18 mouse cellular contexts compared by ENCODE assay signal in the genomic region with DNA sequence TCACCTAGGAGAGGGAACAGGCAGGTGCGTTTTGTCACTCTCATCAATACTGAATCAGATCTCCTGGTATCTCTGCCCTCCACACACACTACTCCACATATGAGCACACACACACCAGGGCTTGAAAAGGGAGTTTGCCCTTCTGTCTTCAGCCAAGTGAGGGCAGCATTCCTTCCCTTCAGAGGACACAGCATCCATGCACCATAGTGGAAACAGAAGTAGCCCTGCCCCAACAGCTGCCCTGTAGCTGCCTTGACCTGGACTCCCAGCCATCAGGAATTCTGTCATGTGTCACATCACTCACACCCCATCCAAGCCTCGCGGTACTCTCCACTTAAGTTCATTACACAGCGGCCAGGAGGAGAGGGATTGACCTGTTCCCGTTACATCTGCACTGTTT. TPM values are rescaled to one million over a fixed set of nuclear protein-coding genes. Genes with fewer than 3 reads are reported as not detected.
DNase-seq lines count a peak whose midpoint lies in the region; ATAC-seq and TF ChIP-seq lines count a peak whose summit lies in the region.
"Had no signal": no experiment of that assay in that cellular context is flagged by ENCODE, and none has a peak within 500 bp of the region (broad histone marks: within the 10 kb centered on the region; RNA-seq: fewer than 3 reads in every experiment).

No protein-coding gene starts in this region.

- peak; percentile 44 for DNase-seq in adrenal gland, adult 2 months
- DNase-seq in adrenal gland, postnatal 10 days, result no peak
- peak; percentile 25 for DNase-seq in hindbrain, embryonic 10.5 days (ENCODE audit: low spot score)
- DNase-seq in midbrain, embryonic 10.5 days (ENCODE audit: low spot score), result no peak
- no peak for DNase-seq in midbrain, postnatal 0 days (ENCODE audit: low spot score)
- DNase-seq in right cerebral cortex, postnatal 10 days (ENCODE audit: low spot score in 2 of 2), result no peak
- DNase-seq: cerebellum, adult 2 months; kidney, adult 9 months; layer of hippocampus, adult 9-11 months had no signal

- 74% methylated on average over 5 of the region's 5 CpGs for WGBS in hindbrain, embryonic 10.5 days
- 85% methylated on average over 5 of the region's 5 CpGs for WGBS in hindbrain, embryonic 13.5 days
- 85% methylated on average over 5 of the region's 5 CpGs for WGBS in midbrain, embryonic 10.5 days
- WGBS in midbrain, postnatal 0 days, result 90% methylated on average over 5 of the region's 5 CpGs
- WGBS in small intestine, adult 2 months, result 92% methylated on average over 5 of the region's 5 CpGs

- no peak for ATAC-seq in hindbrain, embryonic 13.5 days (ENCODE audit: low FRiP score)
- ATAC-seq in midbrain, postnatal 0 days (ENCODE audit: low FRiP score), result no peak
- ATAC-seq: midbrain, embryonic 15.5 days had no signal

- no peak overlapping the region for H3K4me3 ChIP-seq in hindbrain, embryonic 10.5 days
- H3K4me3 ChIP-seq in hindbrain, embryonic 13.5 days, result no peak overlapping the region
- H3K4me3 ChIP-seq in midbrain, embryonic 10.5 days, result no peak overlapping the region
- H3K4me3 ChIP-seq in midbrain, postnatal 0 days (ENCODE audit: low read depth, low read length), result no peak overlapping the region
- no peak overlapping the region for H3K4me3 ChIP-seq in small intestine, adult 2 months (ENCODE audit: low read depth, low read length)
- H3K4me3 ChIP-seq: hindbrain, embryonic 12.5 days; midbrain, embryonic 15.5 days had no signal

- H3K27ac ChIP-seq in hindbrain, embryonic 10.5 days, result peak overlapping the region; percentile 59
- H3K27ac ChIP-seq in hindbrain, embryonic 13.5 days, result no peak overlapping the region
- peak overlapping the region; percentile 2; the same call in 1 of the 2 replicates for H3K27ac ChIP-seq in midbrain, embryonic 10.5 days (replicated peaks)
- H3K27ac ChIP-seq in midbrain, postnatal 0 days (ENCODE audit: low read depth, low read length), result no peak overlapping the region
- no peak overlapping the region for H3K27ac ChIP-seq in small intestine, adult 2 months (ENCODE audit: insufficient read depth, low read depth, low read length)
- H3K27ac ChIP-seq: hindbrain, embryonic 12.5 days; liver, embryonic 14.5 days; macrophage; midbrain, embryonic 15.5 days had no signal

- H3K4me2 ChIP-seq in hindbrain, embryonic 13.5 days, result no peak overlapping the region
- no peak overlapping the region for H3K4me2 ChIP-seq in midbrain, postnatal 0 days (ENCODE audit: low read depth, low read length, poor library complexity, severe bottlenecking)
- H3K4me2 ChIP-seq: hindbrain, embryonic 12.5 days; midbrain, embryonic 15.5 days had no signal

- no peak for TF ChIP-seq CTCF in midbrain, postnatal 0 days (IDR thresholded peaks at IDR 0.05)
- peak; percentile 37; the same call in 1 of the 2 replicates for TF ChIP-seq CTCF in small intestine, adult 2 months (IDR thresholded peaks at IDR 0.05; ENCODE audit: extremely low read depth, insufficient read length, insufficient replicate concordance, low read depth, low read length)

- H3K9ac ChIP-seq in hindbrain, embryonic 13.5 days, result no peak overlapping the region
- H3K9ac ChIP-seq in midbrain, postnatal 0 days (replicated peaks; ENCODE audit: low read length, poor library complexity, severe bottlenecking), result no peak overlapping the region
- H3K9ac ChIP-seq: hindbrain, embryonic 12.5 days; liver, embryonic 14.5 days; midbrain, embryonic 15.5 days had no signal

- H3K4me1 ChIP-seq in hindbrain, embryonic 10.5 days (replicated peaks), result peaks cover 38% of the 10 kb centered on the region
- H3K4me1 ChIP-seq in hindbrain, embryonic 13.5 days (replicated peaks), result peaks cover 20% of the 10 kb centered on the region
- peaks cover 34% of the 10 kb centered on the region for H3K4me1 ChIP-seq in midbrain, embryonic 10.5 days
- no peaks in the 10 kb centered on the region; the same call in 1 of the 2 replicates for H3K4me1 ChIP-seq in midbrain, postnatal 0 days (ENCODE audit: insufficient read depth, low read length)
- H3K4me1 ChIP-seq in small intestine, adult 2 months (ENCODE audit: control insufficient read depth, insufficient read depth, insufficient read length, low read length), result peaks cover 6% of the 10 kb centered on the region

- H3K27me3 ChIP-seq in hindbrain, embryonic 10.5 days (ENCODE audit: insufficient read depth, poor library complexity, severe bottlenecking), result no peaks in the 10 kb centered on the region
- no peaks in the 10 kb centered on the region for H3K27me3 ChIP-seq in hindbrain, embryonic 13.5 days
- no peaks in the 10 kb centered on the region for H3K27me3 ChIP-seq in midbrain, embryonic 10.5 days (ENCODE audit: low read depth, poor library complexity, severe bottlenecking)
- H3K27me3 ChIP-seq in midbrain, postnatal 0 days (ENCODE audit: insufficient read depth, low read length), result no peaks in the 10 kb centered on the region
- H3K27me3 ChIP-seq in small intestine, adult 2 months (ENCODE audit: control insufficient read depth, insufficient read depth, low read length), result no peaks in the 10 kb centered on the region
- H3K27me3 ChIP-seq: hindbrain, embryonic 12.5 days; midbrain, embryonic 15.5 days had no signal

- no peaks in the 10 kb centered on the region for H3K36me3 ChIP-seq in hindbrain, embryonic 10.5 days
- no peaks in the 10 kb centered on the region for H3K36me3 ChIP-seq in hindbrain, embryonic 13.5 days
- H3K36me3 ChIP-seq in midbrain, embryonic 10.5 days, result no peaks in the 10 kb centered on the region
- no peaks in the 10 kb centered on the region for H3K36me3 ChIP-seq in midbrain, postnatal 0 days (ENCODE audit: insufficient read depth, low read length)
- no peaks in the 10 kb centered on the region for H3K36me3 ChIP-seq in small intestine, adult 2 months (ENCODE audit: control insufficient read depth, insufficient read depth, low read length)
- H3K36me3 ChIP-seq: hindbrain, embryonic 12.5 days; midbrain, embryonic 15.5 days had no signal

- TF ChIP-seq POLR2A in small intestine, adult 2 months (IDR thresholded peaks at IDR 0.05; ENCODE audit: low read depth, low read length), result no peak

- H3K9me3 ChIP-seq in hindbrain, embryonic 10.5 days, result no peaks in the 10 kb centered on the region
- no peaks in the 10 kb centered on the region for H3K9me3 ChIP-seq in hindbrain, embryonic 13.5 days
- no peaks in the 10 kb centered on the region for H3K9me3 ChIP-seq in midbrain, embryonic 10.5 days (replicated peaks)
- H3K9me3 ChIP-seq in midbrain, postnatal 0 days (ENCODE audit: low read length), result no peaks in the 10 kb centered on the region
- H3K9me3 ChIP-seq: hindbrain, embryonic 12.5 days; midbrain, embryonic 15.5 days had no signal

RNA-seq across cellular contexts. Expression of a gene that starts 29.8 kb away (rescaled TPM):
- under 1 TPM in 1 of 2 experiments, not detected in 1; 0.49 TPM for total RNA-seq in adrenal gland, adult 2 months (2021)
- polyA plus RNA-seq in adrenal gland, adult 2 months (2012; rRNA removed), result not detected in 2 replicates
- 10 to 100 TPM; 31.2 to 68.1 TPM for total RNA-seq in adrenal gland, postnatal 10 days (2021)
- polyA plus RNA-seq in hindbrain, embryonic 10.5 days (2016; fragmentation: Nextera tagmentation; extraction: Ambion mirVana), result not detected in 2 replicates
- not detected in 2 replicates for polyA plus RNA-seq in hindbrain, embryonic 13.5 days (2015; fragmentation: Nextera tagmentation; extraction: Ambion mirVana)
- polyA plus RNA-seq in midbrain, embryonic 10.5 days (2016; fragmentation: Nextera tagmentation; extraction: Ambion mirVana), result not detected in 2 replicates
- total RNA-seq in midbrain, postnatal 0 days (2014; rRNA removed), result not detected in 2 replicates
- not detected in 2 replicates for polyA plus RNA-seq in midbrain, postnatal 0 days (2015; fragmentation: Nextera tagmentation; extraction: Ambion mirVana)
- polyA plus RNA-seq in small intestine, adult 2 months (2012; rRNA removed), result 2.5 TPM in 1 of 2 replicates, not detected in the other
- total RNA-seq: left cerebral cortex, postnatal 25 days had no signal
- polyA plus RNA-seq: cerebellum, adult 2 months; hindbrain, embryonic 12.5 days; macrophage; midbrain, embryonic 15.5 days; neural tube, embryonic 11.5 days; testis, adult 2 months had no signal

RNA-seq across cellular contexts. Expression of a gene that starts 31.2 kb away (rescaled TPM):
- 10 to 100 TPM; 30.7 to 69.6 TPM for total RNA-seq in adrenal gland, adult 2 months (2021)
- 80.5 and 129 TPM in 2 replicates for polyA plus RNA-seq in adrenal gland, adult 2 months (2012; rRNA removed)
- 10 to 100 TPM; 52.0 to 57.7 TPM for total RNA-seq in adrenal gland, postnatal 10 days (2021)
- polyA plus RNA-seq in hindbrain, embryonic 10.5 days (2016; fragmentation: Nextera tagmentation; extraction: Ambion mirVana), result 38.4 and 42.9 TPM in 2 replicates
- 11.3 and 14.6 TPM in 2 replicates for polyA plus RNA-seq in hindbrain, embryonic 13.5 days (2015; fragmentation: Nextera tagmentation; extraction: Ambion mirVana)
- polyA plus RNA-seq in midbrain, embryonic 10.5 days (2016; fragmentation: Nextera tagmentation; extraction: Ambion mirVana), result 23.2 and 29.8 TPM in 2 replicates
- total RNA-seq in midbrain, postnatal 0 days (2014; rRNA removed), result 6.3 and 7.5 TPM in 2 replicates
- 3.0 and 3.4 TPM in 2 replicates for polyA plus RNA-seq in midbrain, postnatal 0 days (2015; fragmentation: Nextera tagmentation; extraction: Ambion mirVana)
- polyA plus RNA-seq in small intestine, adult 2 months (2012; rRNA removed), result 67.9 and 221 TPM in 2 replicates

RNA-seq across cellular contexts. Expression of a gene that starts 55.8 kb away (rescaled TPM):
- total RNA-seq in adrenal gland, adult 2 months (2021), result 1 to 10 TPM; 4.0 to 6.5 TPM
- 1.5 and 2.9 TPM in 2 replicates for polyA plus RNA-seq in adrenal gland, adult 2 months (2012; rRNA removed)
- total RNA-seq in adrenal gland, postnatal 10 days (2021), result 1 to 10 TPM; 2.5 to 4.5 TPM
- 1.4 and 3.2 TPM in 2 replicates for polyA plus RNA-seq in hindbrain, embryonic 10.5 days (2016; fragmentation: Nextera tagmentation; extraction: Ambion mirVana)
- polyA plus RNA-seq in hindbrain, embryonic 13.5 days (2015; fragmentation: Nextera tagmentation; extraction: Ambion mirVana), result 2.8 and 3.5 TPM in 2 replicates
- polyA plus RNA-seq in midbrain, embryonic 10.5 days (2016; fragmentation: Nextera tagmentation; extraction: Ambion mirVana), result 1.4 and 1.6 TPM in 2 replicates
- total RNA-seq in midbrain, postnatal 0 days (2014; rRNA removed), result 5.5 and 7.2 TPM in 2 replicates
- 3.4 and 4.3 TPM in 2 replicates for polyA plus RNA-seq in midbrain, postnatal 0 days (2015; fragmentation: Nextera tagmentation; extraction: Ambion mirVana)
- 0.60 and 2.2 TPM in 2 replicates for polyA plus RNA-seq in small intestine, adult 2 months (2012; rRNA removed)

Comparison
In these comparisons a context has a peak if more than half of its experiments do, and no peak if none do; other contexts are left out.
1. DNase-seq: peak in adrenal gland, adult 2 months (single experiment) and hindbrain, embryonic 10.5 days (single experiment); none in adrenal gland, postnatal 10 days (single experiment), midbrain, embryonic 10.5 days (single experiment), midbrain, postnatal 0 days (single experiment) and right cerebral cortex, postnatal 10 days (0 of 2).
2. H3K27ac ChIP-seq: peak in hindbrain, embryonic 10.5 days (single experiment) and midbrain, embryonic 10.5 days (single experiment); none in hindbrain, embryonic 13.5 days (single experiment), midbrain, postnatal 0 days (single experiment) and small intestine, adult 2 months (single experiment).